Mouse (Mus musculus) limb, embryonic 14.5 days (tissue): ENCODE results near the gene Gpr152. TPM values are rescaled to one million over a fixed set of nuclear protein-coding genes. Genes with fewer than 3 reads are reported as not detected.

Experiments
- ATAC-seq: fragments of 200-750 bp; cut with Nextera tagmentation; 2 replicates; pipeline ENCODE4 v1.8.0; 2017; ENCODE audit warnings: low read depth, moderate number of reproducible peaks, moderate TSS enrichment; ENCODE audit not compliant: low FRiP score
- DNase-seq: peaks from one replicate; pipeline ENCODE4 v3.0.0-alpha.2; 2015; ENCODE audit warnings: low spot score
- H3K27ac ChIP-seq: fragments of 300-500 bp; sonication (generic); replicated peaks from 2 replicates; pipeline ENCODE4 v1.5.1; 2014; ENCODE audit warnings: low read depth, mild to moderate bottlenecking, low read length, moderate library complexity, mixed read lengths
- H3K27me3 ChIP-seq: fragments of 300-500 bp; sonication (generic); 2 replicates; pipeline ENCODE4 v1.6.1; 2014; ENCODE audit warnings: low read length, mixed read lengths; ENCODE audit not compliant: control insufficient read depth, insufficient read depth
- H3K36me3 ChIP-seq: fragments of 300-500 bp; sonication (generic); 2 replicates; pipeline ENCODE4 v1.6.1; 2014; ENCODE audit warnings: mild to moderate bottlenecking, low read length, moderate library complexity, mixed read lengths; ENCODE audit not compliant: control insufficient read depth, insufficient read depth
- H3K4me1 ChIP-seq: fragments of 300-500 bp; sonication (generic); 2 replicates; pipeline ENCODE4 v1.6.1; 2014; ENCODE audit warnings: antibody characterized with exemption, low read length, mixed read lengths; ENCODE audit not compliant: control insufficient read depth, insufficient read depth
- H3K4me2 ChIP-seq: fragments of 300-500 bp; sonication (generic); replicated peaks from 2 replicates; pipeline ENCODE4 v1.6.1; 2014; ENCODE audit warnings: low read depth, mild to moderate bottlenecking, low read length, moderate library complexity; ENCODE audit not compliant: severe bottlenecking
- H3K4me3 ChIP-seq: fragments of 300-500 bp; sonication (generic); replicated peaks from 2 replicates; pipeline ENCODE4 v1.5.1; 2014; ENCODE audit warnings: low read length
- H3K9ac ChIP-seq: fragments of 300-500 bp; sonication (generic); 2 replicates; pipeline ENCODE4 v1.6.1; 2014; ENCODE audit warnings: mild to moderate bottlenecking, low read depth, low read length, moderate library complexity; ENCODE audit not compliant: severe bottlenecking
- H3K9me3 ChIP-seq: fragments of 300-500 bp; sonication (generic); 2 replicates; pipeline ENCODE4 v1.6.1; 2016; ENCODE audit warnings: low read length; ENCODE audit not compliant: control insufficient read depth
- POLR2A ChIP-seq: fragments of 200-500 bp; IDR thresholded peaks from 2 replicates; pipeline ENCODE4 v1.8.0; 2012; ENCODE audit warnings: inconsistent platforms, mild to moderate bottlenecking, moderate library complexity, borderline replicate concordance; ENCODE audit not compliant: insufficient read depth, insufficient read length; ENCODE audit errors: extremely low read depth
- WGBS: fragments of 180-500 bp; shearing (Covaris S2); extraction: QIAGEN DNeasy Blood & Tissue Kit; methylation state at CpG from one replicate; pipeline ENCODE4 v1.1.7; 2014; 5-methylcytosine and 5-hydroxymethylcytosine counted together
- polyA plus RNA-seq, 2 experiments: library from polyadenylated mRNA; depleted of rRNA in 1 of 2; stranded (reverse) in 1 of 2; unstranded in 1 of 2; fragments of >200 nt; fragmentation: Nextera tagmentation in 1 of 2; extraction: Ambion mirVana in 1 of 2; gene quantifications; 2 replicates each; pipeline versions ENCODE4 v1.2.1 to v1.2.3; 2012 to 2014

Gpr152 gene
- polyA plus RNA-seq, 2 experiments = 0.01 TPM; not detected in 1

DNA sequence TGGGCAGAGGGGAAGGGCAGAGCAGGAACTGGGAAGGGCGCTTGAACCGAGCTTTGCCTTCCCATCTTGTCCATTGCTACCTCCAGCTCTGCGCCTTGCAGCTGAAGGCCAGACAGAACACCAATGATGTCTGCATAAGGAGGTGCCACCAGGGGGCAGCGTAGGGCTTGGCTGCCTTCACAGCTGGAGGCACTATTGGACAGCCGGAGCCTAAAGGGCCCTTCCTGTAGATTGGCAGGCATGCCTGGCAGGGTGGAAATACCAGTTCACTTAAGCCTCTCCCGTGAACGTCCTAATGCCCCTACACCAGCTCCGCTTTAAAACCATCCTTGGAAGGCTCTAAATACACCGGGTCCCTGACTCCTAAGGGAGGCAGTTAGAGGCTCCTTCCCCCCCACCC is 40.5 kb upstream of the Gpr152 start:
- Histone ChIP-seq H3K4me3 (no peak overlapping the region), H3K4me1 (peaks cover 30% of the 10 kb centered on the region)

DNA sequence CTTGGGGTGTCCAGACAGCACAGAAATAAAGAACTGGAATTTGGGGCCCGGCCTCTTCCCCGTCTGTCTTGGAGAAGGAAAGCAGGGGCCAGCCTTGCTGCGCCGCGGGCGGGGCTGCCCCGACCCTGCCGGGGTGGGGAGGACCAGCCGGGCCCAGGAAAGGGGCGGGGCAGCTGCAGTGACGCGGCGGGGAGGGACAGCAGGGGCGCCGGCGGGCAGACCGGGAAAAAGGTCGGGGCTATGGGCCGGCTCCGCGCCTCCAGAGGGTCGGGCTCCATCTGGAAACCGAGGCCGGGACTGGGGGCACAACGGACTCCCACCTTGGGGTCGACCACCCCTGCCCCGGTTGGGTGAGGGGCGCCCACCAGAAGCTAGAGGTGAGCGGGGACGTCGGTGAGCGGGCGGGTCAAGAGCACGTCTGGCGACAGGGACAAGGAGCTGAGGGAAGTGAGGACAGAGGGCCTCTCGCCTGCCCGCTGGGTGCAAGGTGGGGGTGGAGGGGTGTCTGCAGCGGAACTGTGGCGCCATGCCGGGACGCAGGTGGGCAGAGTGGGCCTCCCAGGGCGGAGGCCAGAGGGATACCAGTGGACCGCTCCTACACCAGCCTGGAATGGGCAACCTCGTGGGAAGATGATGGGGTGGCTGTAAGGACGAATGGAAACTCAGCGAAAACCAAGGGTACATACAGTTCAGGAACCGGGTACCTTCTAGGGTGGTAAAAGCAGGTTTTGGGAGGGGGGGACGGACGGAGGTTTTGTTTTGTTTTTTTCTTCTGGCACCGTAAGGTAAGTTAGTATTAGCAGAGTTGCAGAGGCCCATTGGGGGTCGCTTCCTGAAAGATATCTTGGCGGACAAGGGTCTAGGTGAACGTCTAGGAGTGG is 39.5 kb upstream of the Gpr152 start, which contains the start of gene Pitpnm1:
Gene Pitpnm1 (plus strand): TSS at position 162 of the 881 bp plus-strand sequence.
- Histone ChIP-seq H3K4me1 (peaks cover 30% of the 10 kb centered on the region), H3K4me2 (peak within 1 kb of the TSS; percentile 88), H3K27me3 (peaks cover 32% of the 10 kb centered on the region; the same call in 1 of the 2 replicates), H3K9ac (peak within 1 kb of the TSS; percentile 50), H3K4me3 (peak within 1 kb of the TSS; percentile 45), H3K36me3 (no peaks in the 10 kb centered on the region), H3K27ac (no peak within 1 kb of the TSS), H3K9me3 (no peaks in the 10 kb centered on the region)
- WGBS = 4% methylated on average over 53 of the region's 53 CpGs
- no peak for TF ChIP-seq POLR2A
- DNase-seq = peak; percentile 18
- no peak for ATAC-seq

More for the DNA sequence above, 40.5 kb upstream of the Gpr152 start:
- TF ChIP-seq POLR2A = no peak
- H3K27me3 ChIP-seq = peaks cover 32% of the 10 kb centered on the region; the same call in 1 of the 2 replicates
- DNase-seq (peak; percentile 91), ATAC-seq (no peak)
- H3K27ac ChIP-seq = no peak overlapping the region
- no peaks in the 10 kb centered on the region for H3K36me3 ChIP-seq
- no peaks in the 10 kb centered on the region for H3K9me3 ChIP-seq
- 13% methylated on average over 9 of the region's 9 CpGs for WGBS
- no peak overlapping the region for H3K9ac ChIP-seq
- H3K4me2 ChIP-seq = peak overlapping the region; percentile 88; the same call in 1 of the 2 replicates

DNA sequence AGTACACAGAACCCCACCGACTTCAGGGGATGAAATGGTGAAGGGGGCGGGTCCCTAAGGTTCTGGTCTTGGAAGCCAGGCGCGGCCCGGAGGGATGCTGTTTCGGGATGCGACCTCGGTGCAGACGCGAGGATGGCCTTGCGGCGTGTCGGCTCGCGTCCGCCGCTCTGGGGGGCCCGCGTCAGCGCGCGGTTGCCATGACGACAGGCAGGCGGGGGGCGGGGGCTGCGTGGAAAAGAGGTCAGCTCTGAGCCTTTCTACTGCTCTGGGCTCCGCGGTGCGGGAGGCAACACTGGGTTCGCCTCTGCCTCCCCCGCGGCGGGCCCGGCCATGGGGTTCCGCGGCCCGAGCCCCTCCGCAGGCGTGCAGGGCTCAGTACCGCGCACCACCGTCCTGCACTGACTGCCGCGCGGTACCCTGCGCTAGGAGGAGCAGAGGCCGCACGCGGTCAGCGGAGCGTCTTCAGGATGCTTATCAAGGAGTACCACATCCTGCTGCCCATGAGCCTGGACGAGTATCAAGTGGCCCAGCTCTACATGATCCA is 38.8 kb upstream of the Gpr152 start:
- peaks cover 32% of the 10 kb centered on the region; the same call in 1 of the 2 replicates for H3K27me3 ChIP-seq
- H3K4me2 ChIP-seq = peak overlapping the region; percentile 88
- peaks cover 30% of the 10 kb centered on the region for H3K4me1 ChIP-seq
- H3K36me3 ChIP-seq = no peaks in the 10 kb centered on the region
- no peaks in the 10 kb centered on the region for H3K9me3 ChIP-seq
- H3K27ac ChIP-seq = no peak overlapping the region
- ATAC-seq (no peak), DNase-seq (no peak)
- TF ChIP-seq POLR2A = no peak
- 2% methylated on average over 35 of the region's 52 CpGs for WGBS
- peak overlapping the region; percentile 45 for H3K4me3 ChIP-seq
- peak overlapping the region; percentile 50 for H3K9ac ChIP-seq

DNA sequence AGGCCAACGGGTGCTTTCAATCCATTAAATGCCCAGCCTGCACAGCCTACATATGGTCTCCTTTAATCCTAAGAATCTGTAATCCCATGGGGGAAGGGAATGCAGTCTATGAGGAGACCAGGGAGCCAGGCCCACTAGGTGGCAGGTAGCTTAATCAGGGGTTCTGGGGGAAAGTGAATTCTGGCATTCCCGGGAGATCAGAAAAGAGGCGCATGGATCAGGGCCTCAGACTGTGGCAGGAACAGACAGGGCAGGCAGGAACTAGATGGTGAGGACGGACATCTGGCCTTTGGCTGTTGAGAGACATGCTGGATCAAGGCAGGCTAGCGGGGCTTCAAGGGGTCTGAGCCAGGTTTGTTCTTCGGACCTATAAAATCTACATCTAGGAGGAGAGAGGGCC is 38.1 kb upstream of the Gpr152 start:
- Histone ChIP-seq H3K27me3 (peaks cover 32% of the 10 kb centered on the region; the same call in 1 of the 2 replicates), H3K9ac (no peak overlapping the region), H3K9me3 (no peaks in the 10 kb centered on the region), H3K36me3 (no peaks in the 10 kb centered on the region), H3K4me1 (peaks cover 25% of the 10 kb centered on the region), H3K4me3 (peak overlapping the region; percentile 45; the same call in 1 of the 2 replicates), H3K27ac (no peak overlapping the region), H3K4me2 (no peak overlapping the region)
- WGBS = 57% methylated on average over 6 of the region's 6 CpGs
- ATAC-seq (no peak), DNase-seq (no peak)
- TF ChIP-seq POLR2A = no peak

DNA sequence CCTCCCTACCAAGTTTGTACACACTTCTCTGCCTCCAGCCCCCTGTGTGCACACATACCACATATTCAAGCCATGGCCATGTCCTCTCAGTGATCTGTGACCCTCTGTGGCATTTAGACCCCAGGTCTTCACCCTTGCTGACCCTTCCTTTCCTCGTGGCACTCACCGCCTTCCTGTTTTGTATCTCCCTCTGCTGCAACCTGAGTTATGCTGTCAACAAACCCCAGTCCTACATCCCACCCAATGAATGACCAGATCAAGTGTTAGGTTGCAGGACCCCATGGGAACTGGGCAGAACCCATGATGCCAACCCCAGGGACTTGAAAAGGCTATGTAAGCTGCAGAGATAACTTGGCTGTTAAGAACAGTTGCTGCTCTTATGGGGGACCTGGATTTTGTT is 37.5 kb upstream of the Gpr152 start:
- H3K4me2 ChIP-seq = no peak overlapping the region
- no peaks in the 10 kb centered on the region for H3K9me3 ChIP-seq
- TF ChIP-seq POLR2A = no peak
- H3K27ac ChIP-seq = no peak overlapping the region
- H3K27me3 ChIP-seq = peaks cover 32% of the 10 kb centered on the region; the same call in 1 of the 2 replicates
- H3K4me3 ChIP-seq = no peak overlapping the region
- H3K36me3 ChIP-seq = no peaks in the 10 kb centered on the region
- peaks cover 23% of the 10 kb centered on the region for H3K4me1 ChIP-seq
- no peak overlapping the region for H3K9ac ChIP-seq
- no peak for ATAC-seq
- no peak for DNase-seq
- 91% methylated on average over 2 of the region's 2 CpGs for WGBS
